Mouse (Mus musculus) E14TG2a.4 (cell line): ENCODE results near the gene Nanos1.
A peak's percentile ranks its signal among the peaks of the same experiment; 100 is the strongest.

Source experiments
- H3K27me3 ChIP-seq: 2 replicates; pipeline ENCODE4 v1.6.1; 2014; ENCODE audit warnings: low read length, control low read depth; ENCODE audit not compliant: insufficient read depth
- H3K36me3 ChIP-seq: 2 replicates; pipeline ENCODE4 v1.6.1; 2014; ENCODE audit warnings: low read length, control low read depth; ENCODE audit not compliant: insufficient read depth
- H3K4me1 ChIP-seq: replicated peaks from 2 replicates; pipeline ENCODE4 v1.6.1; 2014; ENCODE audit warnings: low read depth, low read length, control low read depth
- H3K4me3 ChIP-seq: replicated peaks from 2 replicates; pipeline ENCODE4 v1.5.1; 2014; ENCODE audit warnings: mild to moderate bottlenecking, low read length
- H3K9me3 ChIP-seq: 2 replicates; pipeline ENCODE4 v1.6.1; 2014; ENCODE audit warnings: low read length, control low read depth
- CTCF ChIP-seq: conservative IDR thresholded peaks from 2 replicates; pipeline ENCODE4 v1.5.1; 2014; ENCODE audit warnings: low read length
- NANOG ChIP-seq: IDR thresholded peaks from 2 replicates; pipeline ENCODE4 v1.6.1; 2014; ENCODE audit warnings: borderline replicate concordance, low read length, mixed read lengths
- POU5F1 ChIP-seq: IDR thresholded peaks from 2 replicates; pipeline ENCODE4 v1.6.1; 2014; ENCODE audit warnings: low read length, borderline replicate concordance

Gene Nanos1

DNA sequence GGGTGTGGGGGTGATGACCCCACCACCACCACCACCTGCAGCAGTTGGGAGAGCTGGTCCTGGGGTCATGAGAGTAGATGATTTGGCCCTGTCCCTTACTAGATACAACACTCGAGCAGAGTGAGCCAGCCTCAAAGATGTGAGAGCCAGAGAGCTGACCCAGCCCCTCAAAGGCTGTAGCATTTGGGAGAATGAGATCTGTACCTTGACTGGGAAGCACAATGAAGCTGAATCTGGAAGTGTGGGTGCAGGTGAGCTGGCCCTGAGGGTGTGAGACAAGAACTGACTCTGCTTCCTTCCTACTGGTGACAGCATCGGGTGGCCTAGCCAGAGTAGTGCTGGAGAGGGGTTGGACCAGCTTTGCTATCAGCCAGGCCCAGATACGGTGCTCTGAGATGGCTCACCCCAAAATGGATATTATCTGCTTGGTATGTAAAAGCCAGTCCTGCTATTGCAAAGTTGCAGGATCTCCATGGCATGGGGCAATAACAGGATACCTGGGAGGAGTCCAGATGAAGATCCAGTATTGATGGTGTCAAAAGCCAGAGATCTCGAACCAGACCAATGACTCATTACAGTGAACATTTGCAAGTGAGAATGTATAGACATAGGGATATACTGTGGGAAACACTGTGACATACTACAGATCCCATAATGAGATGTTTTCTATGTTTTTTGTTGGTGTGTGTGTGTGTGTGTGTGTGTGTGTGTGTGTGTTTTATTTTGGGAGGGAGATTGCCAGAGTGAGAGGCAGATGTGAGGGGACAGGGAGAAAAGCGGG, 11.8 kb upstream of the Nanos1 start:
- Histone ChIP-seq H3K9me3 (no peaks in the 10 kb centered on the region), H3K27me3 (peaks cover 4% of the 10 kb centered on the region), H3K4me1 (no peaks in the 10 kb centered on the region), H3K36me3 (no peaks in the 10 kb centered on the region), H3K4me3 (no peak overlapping the region)
- TF ChIP-seq POU5F1 (no peak), CTCF (no peak), NANOG (no peak)

DNA sequence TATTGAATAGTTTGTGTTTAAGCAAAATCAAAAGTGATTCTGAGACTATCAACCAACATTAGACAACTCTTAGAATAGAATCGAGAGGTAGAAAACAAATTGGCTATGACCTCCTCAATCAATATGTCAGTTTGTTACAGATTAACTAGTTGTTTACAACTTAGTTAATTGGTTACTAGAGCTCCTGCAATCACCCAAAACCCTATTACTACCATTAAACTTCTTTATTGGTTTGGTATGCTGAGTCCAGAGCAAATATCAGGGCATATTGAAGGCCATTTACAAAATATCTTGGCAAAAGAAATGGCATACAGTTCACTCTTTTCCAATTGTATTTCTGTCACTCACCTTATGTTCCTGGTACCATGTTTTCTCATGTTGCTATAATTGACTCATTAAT, 8.0 kb upstream of the Nanos1 start:
- Histone ChIP-seq H3K4me3 (no peak overlapping the region), H3K4me1 (no peaks in the 10 kb centered on the region), H3K9me3 (no peaks in the 10 kb centered on the region), H3K36me3 (no peaks in the 10 kb centered on the region), H3K27me3 (no peaks in the 10 kb centered on the region)
- no peak for TF ChIP-seq POU5F1
- no peak for TF ChIP-seq CTCF
- no peak for TF ChIP-seq NANOG

DNA sequence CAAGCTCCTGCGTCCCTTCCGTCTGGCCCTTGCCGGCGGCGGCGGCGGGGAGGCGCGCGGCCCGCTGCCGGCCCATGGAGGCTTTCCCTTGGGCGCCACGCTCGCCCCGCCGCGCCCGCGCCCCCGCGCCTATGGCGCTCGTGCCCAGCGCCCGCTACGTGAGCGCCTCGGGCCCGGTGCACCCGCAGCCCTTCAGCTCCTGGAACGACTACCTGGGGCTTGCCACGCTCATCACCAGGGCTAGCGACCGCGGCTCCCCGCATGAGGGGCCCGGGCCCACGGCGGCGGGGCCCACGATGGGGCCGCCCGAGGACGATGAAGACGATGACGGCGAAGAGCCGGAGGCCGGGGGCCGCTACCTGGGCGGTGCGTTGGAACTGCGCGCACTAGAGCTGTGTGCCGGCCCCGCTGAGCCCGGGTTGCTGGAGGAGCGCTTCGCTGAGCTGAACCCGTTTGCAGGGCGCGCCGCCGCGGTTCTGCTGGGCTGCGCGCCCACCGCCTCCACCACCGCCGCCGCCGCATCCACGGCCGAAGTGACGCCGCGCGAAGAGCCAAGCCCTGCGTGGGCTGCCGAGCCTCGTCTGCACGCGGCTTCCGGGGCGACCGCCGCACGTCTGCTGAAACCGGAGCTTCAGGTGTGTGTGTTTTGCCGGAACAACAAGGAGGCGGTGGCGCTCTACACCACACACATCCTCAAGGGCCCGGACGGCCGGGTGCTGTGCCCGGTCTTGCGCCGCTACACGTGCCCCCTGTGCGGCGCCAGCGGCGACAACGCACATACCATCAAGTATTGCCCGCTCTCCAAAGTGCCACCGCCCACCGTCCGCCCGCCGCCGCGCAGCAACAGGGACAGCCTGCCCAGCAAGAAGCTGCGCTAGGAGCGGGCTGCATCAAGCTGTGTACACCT, 658 bp downstream of the Nanos1 start:
- Histone ChIP-seq H3K36me3 (peaks cover 23% of the 10 kb centered on the region), H3K4me1 (peaks cover 33% of the 10 kb centered on the region), H3K4me3 (peak overlapping the region; percentile 95), H3K9me3 (no peaks in the 10 kb centered on the region), H3K27me3 (no peaks in the 10 kb centered on the region)
- no peak for TF ChIP-seq CTCF
- TF ChIP-seq POU5F1 = no peak
- TF ChIP-seq NANOG = no peak

DNA sequence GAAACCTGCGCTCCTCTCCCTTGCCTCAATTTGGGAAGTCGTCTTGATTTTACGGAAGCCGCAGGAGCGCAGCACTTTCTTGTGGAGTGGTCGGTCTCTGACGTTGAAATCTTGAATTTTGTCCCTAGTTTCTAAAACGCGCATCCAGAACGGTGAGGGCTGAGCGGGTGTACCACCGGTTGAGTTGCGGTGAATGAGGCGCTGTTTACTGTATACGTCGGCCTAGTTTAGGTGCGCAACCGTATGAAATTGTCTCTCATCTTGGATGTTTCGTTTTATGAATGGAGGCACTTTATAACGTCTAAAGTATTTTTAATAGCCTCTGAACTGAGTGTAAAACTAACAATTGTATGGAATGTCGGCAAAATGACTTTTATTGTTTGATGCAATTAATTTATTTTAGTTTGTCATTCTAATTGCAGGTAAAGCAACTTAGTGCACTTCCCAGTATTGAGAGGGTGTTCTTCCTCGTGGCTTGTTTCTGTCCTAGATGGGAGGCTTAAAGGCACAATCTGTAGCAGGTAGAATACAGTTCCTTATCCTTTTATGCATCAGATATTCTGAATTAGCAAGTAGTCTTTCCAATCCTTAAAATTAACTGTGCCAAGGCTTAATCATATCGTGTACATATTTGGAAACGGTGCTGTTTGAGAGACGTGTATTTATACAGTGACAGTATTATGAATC, 1.5 kb downstream of the Nanos1 start:
- TF ChIP-seq POU5F1 (no peak), CTCF (no peak)
- Histone ChIP-seq H3K4me1 (peaks cover 33% of the 10 kb centered on the region), H3K36me3 (peaks cover 30% of the 10 kb centered on the region), H3K4me3 (peak overlapping the region; percentile 95), H3K9me3 (no peaks in the 10 kb centered on the region), H3K27me3 (no peaks in the 10 kb centered on the region)

DNA sequence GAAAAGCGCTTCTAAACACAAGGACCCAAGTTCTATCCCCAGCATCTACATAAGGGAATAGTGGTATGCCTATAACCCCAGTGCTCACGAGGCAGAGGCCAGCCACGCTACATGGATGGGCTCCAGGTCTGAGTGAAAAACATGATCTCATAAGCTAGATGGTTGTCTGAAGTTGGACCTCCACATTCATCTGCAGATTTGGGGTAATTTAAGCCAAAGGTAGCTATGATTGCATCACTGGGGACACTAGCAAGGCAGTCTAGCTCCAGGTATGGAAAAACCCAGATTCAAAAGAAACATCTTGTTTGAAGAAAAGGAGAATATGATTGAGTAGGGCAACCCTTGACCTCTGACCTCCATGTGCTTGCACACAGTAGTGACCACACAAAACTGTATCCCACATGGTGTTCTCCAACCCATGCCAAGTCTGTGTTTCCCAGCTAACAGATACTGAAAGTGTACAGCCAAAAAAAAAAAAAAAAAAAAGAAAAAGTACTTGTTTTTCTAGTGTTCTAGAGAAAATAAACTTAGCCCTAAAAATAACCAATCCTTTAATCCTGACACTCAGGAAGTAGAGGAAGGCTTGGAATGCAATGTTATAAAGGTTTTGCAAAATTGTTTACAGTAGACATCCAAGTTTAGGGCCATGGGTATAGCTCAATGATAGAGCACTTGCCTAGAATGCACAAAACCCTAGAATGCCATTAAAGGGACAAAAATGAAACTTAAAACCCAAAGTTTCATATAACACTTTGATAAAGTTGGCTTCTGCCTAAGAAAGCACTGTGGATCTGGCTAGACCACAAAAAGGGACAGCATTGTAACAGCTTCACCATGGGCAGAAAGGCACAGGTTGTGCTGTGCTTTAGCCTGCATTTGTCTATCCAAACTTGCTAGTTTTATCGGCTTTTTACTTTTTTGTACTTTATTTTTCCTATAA, 3.4 kb downstream of the Nanos1 start:
- Histone ChIP-seq H3K4me1 (peaks cover 33% of the 10 kb centered on the region), H3K4me3 (no peak overlapping the region), H3K9me3 (no peaks in the 10 kb centered on the region), H3K27me3 (no peaks in the 10 kb centered on the region), H3K36me3 (peaks cover 49% of the 10 kb centered on the region)
- TF ChIP-seq NANOG (no peak), POU5F1 (no peak), CTCF (no peak)

DNA sequence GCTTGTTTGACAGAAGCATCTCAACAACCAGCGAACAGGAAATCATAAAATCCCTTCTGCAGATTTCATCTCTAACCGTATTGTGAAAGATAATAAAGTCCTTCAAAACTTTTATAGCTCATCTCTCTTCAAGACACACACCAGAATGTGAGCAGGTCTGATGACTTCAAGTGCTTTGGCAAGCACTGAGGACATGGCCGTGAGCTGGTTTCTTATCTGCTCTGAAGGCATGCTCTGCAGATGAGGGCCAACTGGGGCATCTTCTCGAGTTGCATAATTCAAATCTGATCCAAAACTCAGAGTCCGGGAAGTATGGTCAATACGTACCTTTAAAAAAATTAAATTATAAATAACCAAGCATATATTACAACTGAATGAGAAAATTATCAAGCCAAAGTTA, 17.6 kb downstream of the Nanos1 start:
- no peak for TF ChIP-seq CTCF
- no peak for TF ChIP-seq NANOG
- no peak for TF ChIP-seq POU5F1
- Histone ChIP-seq H3K27me3 (no peaks in the 10 kb centered on the region), H3K36me3 (peaks cover 98% of the 10 kb centered on the region), H3K9me3 (no peaks in the 10 kb centered on the region), H3K4me3 (no peak overlapping the region), H3K4me1 (0 out of 2 replicates have a peak, but pooled peaks cover 5% of the 10 kb centered on the region)

DNA sequence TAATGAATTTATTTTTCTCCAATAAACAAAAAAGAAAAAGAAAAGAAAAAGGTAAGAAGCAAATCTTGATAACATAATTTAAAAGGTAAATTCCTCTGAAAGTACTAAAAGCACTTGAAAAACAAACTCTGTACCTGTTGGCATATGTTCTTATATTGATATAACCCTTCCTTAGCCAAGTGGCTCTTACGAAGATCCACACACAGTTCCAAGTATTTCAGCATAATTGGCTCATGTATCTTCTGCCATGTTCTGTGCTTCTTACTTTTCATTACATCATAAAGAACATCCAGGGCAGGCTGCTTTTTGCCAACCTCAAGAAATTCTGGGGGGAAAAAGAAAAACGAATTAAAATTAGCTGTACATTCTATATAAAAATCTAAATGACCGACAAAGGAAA, 26.2 kb downstream of the Nanos1 start:
- no peaks in the 10 kb centered on the region for H3K27me3 ChIP-seq
- H3K9me3 ChIP-seq = no peaks in the 10 kb centered on the region
- peaks cover 92% of the 10 kb centered on the region for H3K36me3 ChIP-seq
- no peak overlapping the region for H3K4me3 ChIP-seq
- TF ChIP-seq CTCF (no peak), POU5F1 (no peak)
- peaks cover 45% of the 10 kb centered on the region for H3K4me1 ChIP-seq
